Mouse (Mus musculus) forebrain, postnatal 0 days (tissue): Measurements from ENCODE around the gene Git2. TPM values are rescaled to one million over a fixed set of nuclear protein-coding genes. Genes with fewer than 3 reads are reported as not detected.

Experiments
- ATAC-seq: fragments of 200-750 bp; cut with Nextera tagmentation; 2 replicates; pipeline ENCODE4 v1.8.0; 2017; ENCODE audit warnings: mild to moderate bottlenecking, moderate library complexity
- DNase-seq: peaks from one replicate; pipeline ENCODE4 v3.0.0-alpha.2; 2015
- H3K27ac ChIP-seq: fragments of 300-500 bp; sonication (generic); 2 replicates; pipeline ENCODE4 v1.5.1; 2014; ENCODE audit warnings: low read depth, mild to moderate bottlenecking, antibody characterized with exemption, low read length, moderate library complexity, mixed read lengths
- H3K27me3 ChIP-seq: fragments of 300-500 bp; sonication (generic); 2 replicates; pipeline ENCODE4 v1.6.1; 2014; ENCODE audit warnings: mild to moderate bottlenecking, low read length, mixed read lengths; ENCODE audit not compliant: insufficient read depth
- H3K36me3 ChIP-seq: fragments of 300-500 bp; sonication (generic); 2 replicates; pipeline ENCODE4 v1.6.1; 2014; ENCODE audit warnings: mild to moderate bottlenecking, moderate library complexity; ENCODE audit not compliant: insufficient read depth
- H3K4me1 ChIP-seq: fragments of 300-500 bp; sonication (generic); 2 replicates; pipeline ENCODE4 v1.6.1; 2014; ENCODE audit warnings: antibody characterized with exemption; ENCODE audit not compliant: insufficient read depth
- H3K4me2 ChIP-seq: fragments of 300-500 bp; sonication (generic); 2 replicates; pipeline ENCODE4 v1.6.1; 2014; ENCODE audit warnings: low read depth, mild to moderate bottlenecking, moderate library complexity
- H3K4me3 ChIP-seq: fragments of 300-500 bp; sonication (generic); 2 replicates; pipeline ENCODE4 v1.5.1; 2014; ENCODE audit warnings: low read depth, low read length, mixed read lengths
- H3K9ac ChIP-seq: fragments of 300-500 bp; sonication (generic); 2 replicates; pipeline ENCODE4 v1.6.1; 2014; ENCODE audit warnings: mild to moderate bottlenecking
- H3K9me3 ChIP-seq: fragments of 300-500 bp; sonication (generic); 2 replicates; pipeline ENCODE4 v1.6.1; 2016; ENCODE audit warnings: low read length
- CTCF ChIP-seq: sonication (generic); IDR thresholded peaks from 2 replicates; pipeline ENCODE4 v1.5.1; 2016; ENCODE audit warnings: antibody characterized with exemption, control low read depth, low read depth
- WGBS: fragments of 180-500 bp; shearing (Covaris S2); extraction: QIAGEN DNeasy Blood & Tissue Kit; methylation state at CpG from one replicate; pipeline ENCODE4 v1.1.7; 2014; 5-methylcytosine and 5-hydroxymethylcytosine counted together
- polyA plus RNA-seq: library from polyadenylated mRNA; unstranded; fragments of >200 nt; fragmentation: Nextera tagmentation; extraction: Ambion mirVana; gene quantifications from 2 replicates; pipeline ENCODE4 v1.2.1, GENCODE M21; 2015
- total RNA-seq: library from RNA; depleted of rRNA; stranded (reverse); fragments of >200 nt; gene quantifications from 2 replicates; pipeline ENCODE4 v1.2.3, GENCODE M21; 2014

Gene Git2
- total and polyA plus RNA-seq, 2 experiments from 2014 or later, result 31.1 to 57.6 TPM

- no peak overlapping the region for H3K9ac ChIP-seq
- DNase-seq (no peak), ATAC-seq (no peak)
- H3K36me3 ChIP-seq, result no peaks in the 10 kb centered on the region
- no peaks in the 10 kb centered on the region for H3K9me3 ChIP-seq
- no peaks in the 10 kb centered on the region for H3K4me1 ChIP-seq
- H3K27me3 ChIP-seq, result no peaks in the 10 kb centered on the region
- WGBS, result 61% methylated on average over 14 of the region's 14 CpGs
- TF ChIP-seq CTCF, result peak; percentile 51
- no peak overlapping the region for H3K4me2 ChIP-seq
- no peak overlapping the region for H3K4me3 ChIP-seq
- no peak overlapping the region for H3K27ac ChIP-seq
Observed at GRCm38 (mm10) chr5:114702403-114703392, 72.6 kb downstream of the Git2 start.

- Histone ChIP-seq H3K9me3 (no peaks in the 10 kb centered on the region), H3K36me3 (no peaks in the 10 kb centered on the region), H3K27me3 (0 out of 2 replicates have a peak, but pooled peaks cover 4% of the 10 kb centered on the region), H3K4me3 (no peak overlapping the region), H3K4me1 (no peaks in the 10 kb centered on the region), H3K4me2 (no peak overlapping the region), H3K27ac (no peak overlapping the region), H3K9ac (no peak overlapping the region)
- TF ChIP-seq CTCF, result no peak
- no peak for DNase-seq
- no peak for ATAC-seq
- 63% methylated on average over 7 of the region's 7 CpGs for WGBS
Observed at GRCm38 (mm10) chr5:114699015-114699414, 76.3 kb downstream of the Git2 start.

GRCm38 (mm10) chr5:114698044-114698746 is 77.1 kb downstream of the Git2 start:
- no peak for TF ChIP-seq CTCF
- Histone ChIP-seq H3K9ac (no peak overlapping the region), H3K9me3 (no peaks in the 10 kb centered on the region), H3K36me3 (no peaks in the 10 kb centered on the region), H3K4me2 (no peak overlapping the region), H3K4me3 (no peak overlapping the region), H3K4me1 (no peaks in the 10 kb centered on the region), H3K27ac (no peak overlapping the region), H3K27me3 (0 out of 2 replicates have a peak, but pooled peaks cover 8% of the 10 kb centered on the region)
- 48% methylated on average over 19 of the region's 19 CpGs for WGBS
- ATAC-seq, result peak; percentile 94
- peak; percentile 96 for DNase-seq

GRCm38 (mm10) chr5:114696939-114697338 is 78.4 kb downstream of the Git2 start:
- 85% methylated on average over 17 of the region's 17 CpGs for WGBS

GRCm38 (mm10) chr5:114695775-114696174 is 79.5 kb downstream of the Git2 start:
- H3K4me1 ChIP-seq, result no peaks in the 10 kb centered on the region
- no peak overlapping the region for H3K4me2 ChIP-seq
- ATAC-seq, result no peak
- 68% methylated on average over 5 of the region's 5 CpGs for WGBS
- no peaks in the 10 kb centered on the region for H3K36me3 ChIP-seq
- DNase-seq, result no peak
- 0 out of 2 replicates have a peak, but pooled peaks cover 8% of the 10 kb centered on the region for H3K27me3 ChIP-seq
- no peak overlapping the region for H3K4me3 ChIP-seq
- H3K9ac ChIP-seq, result no peak overlapping the region
- no peaks in the 10 kb centered on the region for H3K9me3 ChIP-seq
- TF ChIP-seq CTCF, result no peak
- no peak overlapping the region for H3K27ac ChIP-seq

More at GRCm38 (mm10) chr5:114696939-114697338, 78.4 kb downstream of the Git2 start:
- H3K4me3 ChIP-seq, result no peak overlapping the region
- no peak for DNase-seq
- ATAC-seq, result no peak
- H3K27ac ChIP-seq, result no peak overlapping the region
- no peaks in the 10 kb centered on the region for H3K4me1 ChIP-seq
- no peaks in the 10 kb centered on the region for H3K9me3 ChIP-seq
- no peak for TF ChIP-seq CTCF
- H3K36me3 ChIP-seq, result no peaks in the 10 kb centered on the region
- 0 out of 2 replicates have a peak, but pooled peaks cover 8% of the 10 kb centered on the region for H3K27me3 ChIP-seq
- H3K9ac ChIP-seq, result no peak overlapping the region
- H3K4me2 ChIP-seq, result no peak overlapping the region

GRCm38 (mm10) chr5:114690633-114691567 is 84.4 kb downstream of the Git2 start, which contains the start of gene Gltp:
Gene Gltp (minus strand): TSS chr5:114690984.
- ATAC-seq (peak; percentile 99), DNase-seq (peak; percentile 95)
- Histone ChIP-seq H3K9ac (peak within 1 kb of the TSS; percentile 74), H3K4me2 (peak within 1 kb of the TSS; percentile 90), H3K36me3 (no peaks in the 10 kb centered on the region), H3K4me1 (no peaks in the 10 kb centered on the region), H3K27me3 (0 out of 2 replicates have a peak, but pooled peaks cover 8% of the 10 kb centered on the region), H3K27ac (no peak within 1 kb of the TSS), H3K9me3 (no peaks in the 10 kb centered on the region), H3K4me3 (peak within 1 kb of the TSS; percentile 70)
- 4% methylated on average over 59 of the region's 75 CpGs for WGBS
- TF ChIP-seq CTCF, result peak; percentile 45
